Mouse (Mus musculus) kidney, postnatal 0 days (tissue): Measurements from ENCODE around the gene Ero1lb. TPM values are rescaled to one million over a fixed set of nuclear protein-coding genes. Genes with fewer than 3 reads are reported as not detected.
A peak's percentile ranks its signal among the peaks of the same experiment; 100 is the strongest.
"Not testable (repeated sequence)": the region's sequence is repeated elsewhere in the genome, so short reads cannot be mapped to it uniquely, and the experiment has no call there.

ENCODE experiments used
- ATAC-seq: fragments of 200-750 bp; cut with Nextera tagmentation; replicated peaks from 2 replicates; pipeline ENCODE4 v1.8.0; 2017; ENCODE audit warnings: low read depth, moderate number of reproducible peaks, moderate TSS enrichment, moderate library complexity; ENCODE audit not compliant: low FRiP score
- DNase-seq: peaks from one replicate; pipeline ENCODE4 v3.0.0-alpha.2; 2016; ENCODE audit warnings: low spot score
- H3K27ac ChIP-seq: fragments of 300-500 bp; sonication (generic); 2 replicates; pipeline ENCODE4 v1.5.1; 2014; ENCODE audit warnings: mild to moderate bottlenecking
- H3K27me3 ChIP-seq: fragments of 300-500 bp; sonication (generic); 2 replicates; pipeline ENCODE4 v1.6.1; 2014; ENCODE audit warnings: low read length, mixed read lengths; ENCODE audit not compliant: insufficient read depth
- H3K36me3 ChIP-seq: fragments of 300-500 bp; sonication (generic); 2 replicates; pipeline ENCODE4 v1.6.1; 2014; ENCODE audit warnings: low read length, mixed read lengths; ENCODE audit not compliant: insufficient read depth
- H3K4me1 ChIP-seq: fragments of 300-500 bp; sonication (generic); replicated peaks from 2 replicates; pipeline ENCODE4 v1.6.1; 2014; ENCODE audit warnings: antibody characterized with exemption, low read length, mixed read lengths; ENCODE audit not compliant: insufficient read depth
- H3K4me2 ChIP-seq: fragments of 300-500 bp; sonication (generic); 2 replicates; pipeline ENCODE4 v1.6.1; 2014; ENCODE audit warnings: mild to moderate bottlenecking, low read length, moderate library complexity, mixed read lengths
- H3K4me3 ChIP-seq: fragments of 300-500 bp; sonication (generic); replicated peaks from 2 replicates; pipeline ENCODE4 v1.5.1; 2014; ENCODE audit warnings: low read depth, low read length
- H3K9ac ChIP-seq: fragments of 300-500 bp; sonication (generic); 2 replicates; pipeline ENCODE4 v1.6.1; 2014; ENCODE audit warnings: low read depth, low read length
- H3K9me3 ChIP-seq: fragments of 300-500 bp; sonication (generic); replicated peaks from 2 replicates; pipeline ENCODE4 v1.6.1; 2016; ENCODE audit warnings: low read length, inconsistent platforms, mixed read lengths
- WGBS: fragments of 180-500 bp; shearing (Covaris S2); extraction: QIAGEN DNeasy Blood & Tissue Kit; methylation state at CpG from one replicate; pipeline ENCODE4 v1.1.7; 2014; 5-methylcytosine and 5-hydroxymethylcytosine counted together
- polyA plus RNA-seq: library from polyadenylated mRNA; unstranded; fragments of >200 nt; fragmentation: Nextera tagmentation; extraction: Ambion mirVana; gene quantifications from 2 replicates; pipeline ENCODE4 v1.2.1, GENCODE M21; 2015

Gene Ero1lb
- polyA plus RNA-seq, 1 experiment from 2014 or later = 6.1 TPM

GRCm38 (mm10) chr13:12650020-12650876 lies 84.6 kb downstream of the Ero1lb start:
- peak overlapping the region; percentile 31 for H3K4me3 ChIP-seq
- not testable (repeated sequence) for H3K9me3 ChIP-seq, H3K27ac ChIP-seq, H3K4me1 ChIP-seq, H3K9ac ChIP-seq, H3K36me3 ChIP-seq, H3K27me3 ChIP-seq
- DNase-seq (peak; percentile 35), ATAC-seq (peak; percentile 90)
- peak overlapping the region; percentile 51 for H3K4me2 ChIP-seq
- WGBS = under 1% methylated on average over 52 of the region's 79 CpGs

GRCm38 (mm10) chr13:12650877-12651176 lies 85.2 kb downstream of the Ero1lb start:
- ATAC-seq = peak; percentile 80

More at GRCm38 (mm10) chr13:12650877-12651176, 85.2 kb downstream of the Ero1lb start:
- peak; percentile 26 for DNase-seq
- 4% methylated on average over 10 of the region's 13 CpGs for WGBS
- Histone ChIP-seq H3K4me2 (peak overlapping the region; percentile 51), H3K4me3 (peak overlapping the region; percentile 30)
- H3K9me3 ChIP-seq, H3K27me3 ChIP-seq, H3K9ac ChIP-seq, H3K27ac ChIP-seq, H3K4me1 ChIP-seq, H3K36me3 ChIP-seq: not testable (repeated sequence)

Other genes starting within 250 kb of the Ero1lb start
- gene Actn2, start 225.1 kb upstream of the Ero1lb start, polyA plus RNA-seq = 3.1 and 3.5 TPM in 2 replicates
- 9.6 and 9.8 TPM in 2 replicates for gene Heatr1, start 170.8 kb upstream of the Ero1lb start, polyA plus RNA-seq
- gene Lgals8, start 100.9 kb upstream of the Ero1lb start, polyA plus RNA-seq = 27.5 and 30.0 TPM in 2 replicates
- gene Edaradd, start 45.4 kb upstream of the Ero1lb start, polyA plus RNA-seq = 1.6 and 1.9 TPM in 2 replicates
- gene Prl2c3, start 234.2 kb downstream of the Ero1lb start, polyA plus RNA-seq = not detected in 2 replicates